Mouse (Mus musculus) limb, embryonic 13.5 days (tissue): Measurements from ENCODE around the gene Grk4. TPM values are rescaled to one million over a fixed set of nuclear protein-coding genes. Genes with fewer than 3 reads are reported as not detected.

ENCODE experiments used
- ATAC-seq: fragments of 200-750 bp; cut with Nextera tagmentation; 2 replicates; pipeline ENCODE4 v1.8.0; 2017; ENCODE audit warnings: low read depth, moderate number of reproducible peaks, moderate TSS enrichment; ENCODE audit not compliant: low FRiP score
- H3K27ac ChIP-seq: fragments of 300-500 bp; sonication (generic); 2 replicates; pipeline ENCODE4 v1.5.1; 2015; ENCODE audit warnings: inconsistent platforms, mild to moderate bottlenecking, moderate library complexity
- H3K27me3 ChIP-seq: fragments of 300-500 bp; sonication (generic); 2 replicates; pipeline ENCODE4 v1.6.1; 2015; ENCODE audit warnings: mild to moderate bottlenecking, inconsistent platforms
- H3K36me3 ChIP-seq: fragments of 300-500 bp; sonication (generic); 2 replicates; pipeline ENCODE4 v1.6.1; 2015; ENCODE audit warnings: inconsistent platforms, mild to moderate bottlenecking, moderate library complexity
- H3K4me1 ChIP-seq: fragments of 300-500 bp; sonication (generic); 2 replicates; pipeline ENCODE4 v1.6.1; 2015; ENCODE audit warnings: inconsistent platforms
- H3K4me2 ChIP-seq: fragments of 300-500 bp; sonication (generic); replicated peaks from 2 replicates; pipeline ENCODE4 v1.6.1; 2015; ENCODE audit warnings: inconsistent platforms, mild to moderate bottlenecking, moderate library complexity
- H3K4me3 ChIP-seq: fragments of 300-500 bp; sonication (generic); 2 replicates; pipeline ENCODE4 v1.5.1; 2015; ENCODE audit warnings: moderate library complexity, mild to moderate bottlenecking, inconsistent platforms
- H3K9ac ChIP-seq: fragments of 300-500 bp; sonication (generic); 2 replicates; pipeline ENCODE4 v1.6.1; 2015; ENCODE audit warnings: mild to moderate bottlenecking, inconsistent platforms
- H3K9me3 ChIP-seq: fragments of 300-500 bp; sonication (generic); 2 replicates; pipeline ENCODE4 v1.6.1; 2016; ENCODE audit warnings: inconsistent platforms
- WGBS: fragments of 180-500 bp; shearing (Covaris S2); methylation state at CpG from one replicate; pipeline ENCODE4 v1.1.7; 2015; 5-methylcytosine and 5-hydroxymethylcytosine counted together
- polyA plus RNA-seq: library from polyadenylated mRNA; unstranded; fragments of >200 nt; fragmentation: Nextera tagmentation; extraction: Ambion mirVana; gene quantifications from 2 replicates; pipeline ENCODE4 v1.2.1, GENCODE M21; 2015

Grk4 gene
- 3.7 and 5.9 TPM in 2 replicates for polyA plus RNA-seq

- H3K4me3 ChIP-seq = peak within 1 kb of the TSS; percentile 77
- no peaks in the 10 kb centered on the region for H3K27me3 ChIP-seq
- peak within 1 kb of the TSS; percentile 84 for H3K27ac ChIP-seq
- peaks cover 23% of the 10 kb centered on the region for H3K36me3 ChIP-seq
- H3K4me2 ChIP-seq = peak within 1 kb of the TSS; percentile 83
- H3K9me3 ChIP-seq = no peaks in the 10 kb centered on the region
- WGBS = under 1% methylated on average over 60 of the region's 60 CpGs
- peak; percentile 100 for ATAC-seq
- H3K9ac ChIP-seq = peak within 1 kb of the TSS; percentile 78
- H3K4me1 ChIP-seq = peaks cover 17% of the 10 kb centered on the region
These were observed at the start of gene Grk4, which contains the start of gene Nop14 for GRCm38 (mm10) chr5:34659686-34660590. Gene Grk4, plus strand, starts transcription at chr5:34660379. Gene Nop14, minus strand, starts transcription at chr5:34660148.

- Histone ChIP-seq H3K4me2 (no peak overlapping the region), H3K4me1 (peaks cover 16% of the 10 kb centered on the region), H3K27ac (no peak overlapping the region), H3K9ac (no peak overlapping the region), H3K36me3 (peaks cover 82% of the 10 kb centered on the region), H3K4me3 (no peak overlapping the region), H3K27me3 (no peaks in the 10 kb centered on the region), H3K9me3 (no peaks in the 10 kb centered on the region)
- WGBS = 88% methylated on average over 2 of the region's 2 CpGs
- no peak for ATAC-seq
These were observed 27.2 kb upstream of the Grk4 start for GRCm38 (mm10) chr5:34632996-34633395.

- H3K9me3 ChIP-seq = no peaks in the 10 kb centered on the region
- H3K4me3 ChIP-seq = no peak overlapping the region
- no peak overlapping the region for H3K27ac ChIP-seq
- H3K4me2 ChIP-seq = no peak overlapping the region
- H3K27me3 ChIP-seq = no peaks in the 10 kb centered on the region
- peaks cover 16% of the 10 kb centered on the region for H3K4me1 ChIP-seq
- 71% methylated on average over 4 of the region's 4 CpGs for WGBS
- H3K9ac ChIP-seq = no peak overlapping the region
- H3K36me3 ChIP-seq = peaks cover 82% of the 10 kb centered on the region
- no peak for ATAC-seq
These were observed 26.5 kb upstream of the Grk4 start for GRCm38 (mm10) chr5:34633641-34634040.

- no peaks in the 10 kb centered on the region for H3K27me3 ChIP-seq
- peaks cover 16% of the 10 kb centered on the region for H3K4me1 ChIP-seq
- WGBS = 91% methylated on average over 13 of the region's 13 CpGs
- no peak for ATAC-seq
- H3K9ac ChIP-seq = no peak overlapping the region
- H3K4me3 ChIP-seq = no peak overlapping the region
- no peak overlapping the region for H3K4me2 ChIP-seq
- peaks cover 82% of the 10 kb centered on the region for H3K36me3 ChIP-seq
- H3K9me3 ChIP-seq = no peaks in the 10 kb centered on the region
- H3K27ac ChIP-seq = no peak overlapping the region
These were observed 25.3 kb upstream of the Grk4 start for GRCm38 (mm10) chr5:34634746-34635400.

GRCm38 (mm10) chr5:34635665-34636192 is 24.4 kb upstream of the Grk4 start:
- Histone ChIP-seq H3K27me3 (no peaks in the 10 kb centered on the region), H3K4me2 (peak overlapping the region; percentile 83), H3K27ac (peak overlapping the region; percentile 91; the same call in 1 of the 2 replicates), H3K9ac (peak overlapping the region; percentile 81), H3K36me3 (peaks cover 82% of the 10 kb centered on the region), H3K4me3 (peak overlapping the region; percentile 68), H3K9me3 (no peaks in the 10 kb centered on the region), H3K4me1 (peaks cover 16% of the 10 kb centered on the region)
- 63% methylated on average over 10 of the region's 10 CpGs for WGBS
- ATAC-seq = no peak

GRCm38 (mm10) chr5:34636481-34637287 is 23.5 kb upstream of the Grk4 start, which contains the start of gene Mfsd10:
Gene Mfsd10, minus strand, starts transcription at chr5:34637212.
- peak; percentile 90 for ATAC-seq
- H3K36me3 ChIP-seq = peaks cover 82% of the 10 kb centered on the region

GRCm38 (mm10) chr5:34637591-34638156 is 22.5 kb upstream of the Grk4 start:
- Histone ChIP-seq H3K36me3 (peaks cover 76% of the 10 kb centered on the region), H3K4me1 (peaks cover 16% of the 10 kb centered on the region), H3K4me3 (peak overlapping the region; percentile 68), H3K27me3 (no peaks in the 10 kb centered on the region), H3K4me2 (peak overlapping the region; percentile 83), H3K9me3 (no peaks in the 10 kb centered on the region), H3K27ac (peak overlapping the region; percentile 91; the same call in 1 of the 2 replicates), H3K9ac (peak overlapping the region; percentile 81)
- WGBS = 79% methylated on average over 7 of the region's 7 CpGs
- no peak for ATAC-seq

More at GRCm38 (mm10) chr5:34636481-34637287, 23.5 kb upstream of the Grk4 start, which contains the start of gene Mfsd10:
- under 1% methylated on average over 48 of the region's 48 CpGs for WGBS
- H3K27me3 ChIP-seq = no peaks in the 10 kb centered on the region
- no peaks in the 10 kb centered on the region for H3K9me3 ChIP-seq
- H3K4me2 ChIP-seq = peak within 1 kb of the TSS; percentile 83
- H3K9ac ChIP-seq = peak within 1 kb of the TSS; percentile 81
- peak within 1 kb of the TSS; percentile 91 for H3K27ac ChIP-seq
- peaks cover 16% of the 10 kb centered on the region for H3K4me1 ChIP-seq
- H3K4me3 ChIP-seq = peak within 1 kb of the TSS; percentile 68

- Histone ChIP-seq H3K4me2 (no peak overlapping the region), H3K27me3 (no peaks in the 10 kb centered on the region), H3K9ac (no peak overlapping the region), H3K4me3 (no peak overlapping the region), H3K9me3 (no peaks in the 10 kb centered on the region), H3K27ac (no peak overlapping the region), H3K4me1 (peaks cover 7% of the 10 kb centered on the region), H3K36me3 (peaks cover 89% of the 10 kb centered on the region)
- 94% methylated on average over 3 of the region's 3 CpGs for WGBS
- no peak for ATAC-seq
These were observed 18.2 kb upstream of the Grk4 start for GRCm38 (mm10) chr5:34641991-34642390.

- H3K4me2 ChIP-seq = no peak overlapping the region
- peak; percentile 71 for ATAC-seq
- H3K9me3 ChIP-seq = no peaks in the 10 kb centered on the region
- H3K4me3 ChIP-seq = no peak overlapping the region
- 70% methylated on average over 5 of the region's 5 CpGs for WGBS
- no peak overlapping the region for H3K27ac ChIP-seq
- H3K4me1 ChIP-seq = no peaks in the 10 kb centered on the region
- no peaks in the 10 kb centered on the region for H3K27me3 ChIP-seq
- H3K9ac ChIP-seq = no peak overlapping the region
- H3K36me3 ChIP-seq = peaks cover 94% of the 10 kb centered on the region
These were observed 17.2 kb upstream of the Grk4 start for GRCm38 (mm10) chr5:34642932-34643331.

GRCm38 (mm10) chr5:34647581-34647980 is 12.6 kb upstream of the Grk4 start:
- peaks cover 100% of the 10 kb centered on the region for H3K36me3 ChIP-seq
- WGBS = 55% methylated on average over 4 of the region's 4 CpGs

GRCm38 (mm10) chr5:34652961-34653360 is 7.2 kb upstream of the Grk4 start:
- Histone ChIP-seq H3K9ac (no peak overlapping the region), H3K4me3 (no peak overlapping the region), H3K9me3 (no peaks in the 10 kb centered on the region), H3K36me3 (peaks cover 93% of the 10 kb centered on the region), H3K27ac (no peak overlapping the region), H3K4me1 (no peaks in the 10 kb centered on the region), H3K27me3 (no peaks in the 10 kb centered on the region), H3K4me2 (no peak overlapping the region)
- WGBS = 94% methylated on average over 5 of the region's 5 CpGs
- no peak for ATAC-seq

More at GRCm38 (mm10) chr5:34647581-34647980, 12.6 kb upstream of the Grk4 start:
- Histone ChIP-seq H3K4me1 (no peaks in the 10 kb centered on the region), H3K9ac (no peak overlapping the region), H3K27ac (no peak overlapping the region), H3K27me3 (no peaks in the 10 kb centered on the region), H3K9me3 (no peaks in the 10 kb centered on the region), H3K4me2 (no peak overlapping the region), H3K4me3 (no peak overlapping the region)
- ATAC-seq = no peak
